Mouse (Mus musculus) neutrophil, adult 65 days (primary cell): ENCODE results near the gene Lrfn3. TPM values are rescaled to one million over a fixed set of nuclear protein-coding genes. Genes with fewer than 3 reads are reported as not detected.

Experiments used
- total RNA-seq: library from RNA; stranded (reverse); gene quantifications from 2 replicates; pipeline ENCODE4 v1.2.4, GENCODE M21; 2023

Gene Lrfn3
- total RNA-seq = not detected in 2 replicates

DNA sequence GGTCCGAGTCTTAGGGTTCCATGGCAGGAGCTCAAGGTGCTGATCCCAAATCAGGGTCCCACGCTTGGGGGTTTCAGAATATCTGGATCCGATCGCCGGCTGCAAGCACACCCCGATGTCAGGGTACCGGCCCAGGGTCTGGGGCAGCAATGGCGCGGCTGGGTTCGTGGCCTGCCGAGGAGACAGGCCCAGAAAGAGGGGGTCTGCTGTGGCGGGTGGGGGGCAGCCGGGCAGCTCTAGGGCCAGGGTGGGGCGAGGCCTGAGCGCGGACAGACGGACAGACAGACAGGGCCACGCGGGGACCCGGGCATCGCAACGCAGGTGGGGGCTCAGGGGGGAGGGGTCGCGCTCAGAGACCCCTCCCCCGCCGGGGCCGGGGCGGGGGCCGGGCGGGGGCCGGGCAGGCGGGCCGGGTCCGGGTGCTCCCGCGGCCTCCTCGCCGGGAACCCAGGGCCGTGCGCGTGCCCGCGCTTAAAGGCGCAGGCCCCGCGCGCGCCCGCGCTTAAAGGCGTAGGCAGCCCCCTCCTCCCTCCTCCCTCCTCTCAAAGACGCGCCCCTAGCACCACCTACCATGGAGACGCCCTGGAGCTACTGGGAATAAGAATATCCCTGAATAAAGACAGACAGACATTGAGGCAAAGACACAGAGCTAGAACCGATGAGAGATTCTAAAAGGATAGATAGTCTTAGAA is at the start of gene Lrfn3:
Gene Lrfn3, minus strand, starts transcription at position 121 of the 692 bp plus-strand sequence.

DNA sequence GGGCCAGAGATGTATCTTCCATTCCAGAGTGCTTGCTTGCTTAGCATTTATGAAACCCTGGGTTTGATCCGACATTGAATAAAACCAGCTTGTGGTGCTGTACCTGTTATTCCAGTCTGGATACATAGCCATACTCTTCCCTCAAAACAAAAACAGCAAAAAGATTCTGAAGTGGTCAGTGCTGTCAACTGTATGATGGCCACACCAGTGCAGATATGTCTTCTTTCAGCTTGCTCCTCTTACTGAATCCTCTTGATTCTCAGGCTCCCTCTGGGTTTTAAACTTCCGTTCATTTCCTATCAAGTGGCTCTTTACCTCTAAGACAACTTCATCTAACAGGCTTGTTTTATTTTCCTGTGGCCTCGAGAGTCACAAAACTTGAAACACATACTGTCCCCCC is 38.8 kb downstream of the Lrfn3 start, which contains the start of gene Sdhaf1:
Gene Sdhaf1, minus strand, starts transcription at position 101 of the 400 bp plus-strand sequence.

GRCm38 (mm10) chr7:30321539-30322284 is 40.9 kb downstream of the Lrfn3 start, which contains the start of gene E130208F15Rik:
TSS of gene E130208F15Rik (plus strand) at chr7:30321740.

GRCm38 (mm10) chr7:30314721-30315155 is 47.8 kb downstream of the Lrfn3 start, which contains the start of gene Syne4:
TSS of gene Syne4 (plus strand) at chr7:30314807.

DNA sequence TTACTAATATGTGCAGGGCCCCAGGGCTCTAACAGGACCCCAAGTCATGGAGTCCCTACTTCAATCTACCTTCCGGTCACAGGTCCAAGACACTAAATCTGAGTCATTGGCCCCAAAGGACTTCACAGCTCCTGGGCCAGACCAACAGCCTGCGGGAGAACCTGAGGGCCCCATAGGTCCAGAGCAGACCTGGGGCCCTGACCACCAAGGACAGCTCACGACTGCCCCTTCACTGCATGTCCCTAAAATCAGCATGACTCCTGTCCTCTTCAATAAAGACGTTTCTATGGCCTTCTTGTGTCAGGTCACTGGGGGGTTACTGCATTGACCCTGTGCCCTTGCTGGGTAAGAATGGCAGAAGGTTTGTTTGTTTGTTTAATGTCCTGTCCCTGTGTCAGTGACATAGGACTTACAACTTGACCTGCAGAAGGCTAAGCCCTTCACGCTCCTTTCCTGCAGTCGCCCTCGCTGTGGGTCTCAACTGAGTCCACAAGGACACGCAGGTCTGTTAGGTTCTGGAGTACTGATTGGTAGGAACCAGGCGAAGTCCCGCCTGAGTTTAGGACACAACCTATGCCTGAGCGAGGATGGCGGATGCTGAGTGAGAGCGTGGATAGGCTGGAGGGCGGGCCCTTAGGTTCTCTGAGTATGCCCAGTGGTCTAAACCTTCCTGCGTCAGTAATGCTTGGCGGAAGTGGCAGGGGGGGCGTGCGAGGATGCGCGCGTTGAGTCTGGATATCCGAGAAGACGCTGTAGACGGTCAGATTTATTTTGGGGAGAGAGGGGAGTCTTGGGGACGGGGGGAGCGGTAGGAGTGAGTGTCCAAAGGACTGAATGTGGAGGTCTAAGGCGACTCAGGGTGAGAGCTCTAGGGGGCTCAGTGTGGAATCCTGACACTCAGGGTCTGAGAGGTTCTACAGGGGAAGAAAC is 54.2 kb downstream of the Lrfn3 start, which contains the start of gene Alkbh6:
Gene Alkbh6, plus strand, starts transcription at position 642 of the 930 bp plus-strand sequence.

Other genes with a start within 250 kb of the Lrfn3 start
- 8.6 and 15.5 TPM in 2 replicates for gene Zfp382, start 240.8 kb downstream of the Lrfn3 start, total RNA-seq
- 12.9 and 13.6 TPM in 2 replicates for gene Zfp146, start 193.0 kb downstream of the Lrfn3 start, total RNA-seq
- 2.1 TPM in 1 of 2 replicates, not detected in the other for gene Cox7a1, start 178.6 kb downstream of the Lrfn3 start, total RNA-seq
- gene Capns1, start 164.0 kb downstream of the Lrfn3 start, total RNA-seq = 210 and 217 TPM in 2 replicates
- gene Polr2i, start 130.8 kb downstream of the Lrfn3 start, total RNA-seq = 13.6 and 20.7 TPM in 2 replicates
- gene Tbcb, start 130.5 kb downstream of the Lrfn3 start, total RNA-seq = 35.3 and 41.6 TPM in 2 replicates
- gene Ovol3, start 127.0 kb downstream of the Lrfn3 start, total RNA-seq = not detected in 2 replicates
- gene Thap8, start 82.7 kb downstream of the Lrfn3 start, total RNA-seq = 0.50 TPM in 1 of 2 replicates, not detected in the other
- 16.4 and 19.5 TPM in 2 replicates for gene Wdr62, start 82.4 kb downstream of the Lrfn3 start, total RNA-seq
- not detected in 2 replicates for gene Clip3, start 71.0 kb downstream of the Lrfn3 start, total RNA-seq
- 12.1 and 19.6 TPM in 2 replicates for gene Alkbh6, start 54.1 kb downstream of the Lrfn3 start, total RNA-seq
- 0.73 TPM in 1 of 2 replicates, not detected in the other for gene Syne4, start 48.0 kb downstream of the Lrfn3 start, total RNA-seq
- 0.29 TPM in 1 of 2 replicates, not detected in the other for gene E130208F15Rik, start 41.0 kb downstream of the Lrfn3 start, total RNA-seq
- 1.9 and 3.6 TPM in 2 replicates for gene Sdhaf1, start 38.9 kb downstream of the Lrfn3 start, total RNA-seq
- 2,000 and 2,325 TPM in 2 replicates for gene Tyrobp, start 51.0 kb upstream of the Lrfn3 start, total RNA-seq
- gene Hcst, start 57.1 kb upstream of the Lrfn3 start, total RNA-seq = 115 and 126 TPM in 2 replicates
- 82.7 and 113 TPM in 2 replicates for gene Nfkbid, start 59.0 kb upstream of the Lrfn3 start, total RNA-seq
- gene Aplp1, start 82.8 kb upstream of the Lrfn3 start, total RNA-seq = 0.25 TPM in 1 of 2 replicates, not detected in the other
- gene Kirrel2, start 94.9 kb upstream of the Lrfn3 start, total RNA-seq = not detected in 2 replicates
- not detected in 2 replicates for gene Nphs1, start 95.5 kb upstream of the Lrfn3 start, total RNA-seq
- gene Prodh2, start 130.8 kb upstream of the Lrfn3 start, total RNA-seq = not detected in 2 replicates
- gene Arhgap33, start 172.3 kb upstream of the Lrfn3 start, total RNA-seq = 9.4 and 16.2 TPM in 2 replicates
- 2.6 and 4.0 TPM in 2 replicates for gene Hspb6, start 189.4 kb upstream of the Lrfn3 start, total RNA-seq
- 2.2 and 3.3 TPM in 2 replicates for gene Proser3, start 189.5 kb upstream of the Lrfn3 start, total RNA-seq
- gene Lin37, start 197.1 kb upstream of the Lrfn3 start, total RNA-seq = 28.0 and 29.5 TPM in 2 replicates
- 38.4 and 45.2 TPM in 2 replicates for gene U2af1l4, start 200.5 kb upstream of the Lrfn3 start, total RNA-seq
- 1.3 and 2.7 TPM in 2 replicates for gene Gm49396, start 200.6 kb upstream of the Lrfn3 start, total RNA-seq
- 115 TPM in 2 replicates for gene Psenen, start 200.9 kb upstream of the Lrfn3 start, total RNA-seq
- 3.5 and 6.1 TPM in 2 replicates for gene Igflr1, start 202.7 kb upstream of the Lrfn3 start, total RNA-seq
- 47.8 and 65.1 TPM in 2 replicates for gene Kmt2b, start 226.0 kb upstream of the Lrfn3 start, total RNA-seq
- gene Zbtb32, start 236.1 kb upstream of the Lrfn3 start, total RNA-seq = 0.29 TPM in 1 of 2 replicates, not detected in the other